Mouse (Mus musculus): Measurements from ENCODE around the gene Ccdc84.

DNA sequence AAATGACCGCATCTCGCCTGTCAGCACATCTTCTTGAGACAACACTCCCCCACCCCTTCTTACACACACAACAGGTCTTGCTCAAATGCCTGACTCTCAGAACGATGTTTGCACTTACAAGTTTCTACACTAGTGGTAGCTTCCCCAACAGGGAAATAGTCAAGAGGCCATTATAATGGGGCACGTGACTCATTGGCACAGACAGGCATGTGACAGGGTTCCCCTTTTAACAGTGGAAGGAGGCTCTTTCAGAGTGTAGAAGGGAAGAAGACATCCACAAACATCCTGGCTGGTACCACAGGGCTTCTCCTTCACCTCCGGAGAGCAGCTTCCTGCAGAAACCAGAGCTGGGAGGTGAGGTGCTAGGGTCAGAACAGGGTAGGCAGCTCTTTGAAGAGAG, 43.6 kb upstream of the Ccdc84 start:
- TF ChIP-seq POLR2A (IDR thresholded peaks at IDR 0.05; ENCODE audit: control insufficient read depth, low read depth, low read length), result no peak
- no peak for TF ChIP-seq CTCF (IDR thresholded peaks at IDR 0.05; ENCODE audit: control insufficient read depth, insufficient read depth, insufficient replicate concordance, low read depth, low read length)

All from testis, adult 2 months (tissue).